Mouse (Mus musculus): ENCODE results near the gene Ngb. TPM values are rescaled to one million over a fixed set of nuclear protein-coding genes. Genes with fewer than 3 reads are reported as not detected.

The Ngb gene
- total and polyA plus RNA-seq, 2 experiments from 2014 or later, result 9.4 to 11.8 TPM

DNA sequence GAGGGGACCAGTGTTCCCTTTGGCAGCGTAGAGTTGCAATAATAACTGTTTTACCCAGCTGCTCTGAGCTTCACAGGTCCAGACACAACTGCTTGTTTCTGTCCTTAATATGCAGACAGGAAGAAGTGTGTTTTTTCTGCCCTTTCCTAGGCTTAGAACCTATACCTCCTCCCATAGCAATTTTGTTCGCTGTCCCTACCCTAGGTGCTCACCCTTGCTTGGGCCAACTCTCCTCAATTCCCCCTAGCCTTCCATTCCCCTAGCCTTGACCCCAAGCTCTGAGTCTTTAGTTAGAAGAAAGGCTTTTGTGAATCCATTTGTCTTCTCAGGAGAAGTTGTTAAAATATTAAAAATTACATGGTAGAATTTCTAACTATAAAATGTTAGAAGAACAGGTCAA, 36.4 kb upstream of the Ngb start:
- Histone ChIP-seq H3K4me1 (ENCODE audit: insufficient read depth, low read length) (no peaks in the 10 kb centered on the region), H3K9ac (replicated peaks; ENCODE audit: low read length) (no peak overlapping the region), H3K4me2 (ENCODE audit: low read depth, low read length) (no peak overlapping the region), H3K27me3 (ENCODE audit: insufficient read depth, low read length) (no peaks in the 10 kb centered on the region), H3K27ac (no peak overlapping the region), H3K36me3 (ENCODE audit: insufficient read depth, low read length) (peaks cover 4% of the 10 kb centered on the region; the same call in 1 of the 2 replicates), H3K9me3 (ENCODE audit: low read length) (no peaks in the 10 kb centered on the region), H3K4me3 (ENCODE audit: low read length) (no peak overlapping the region)
- ATAC-seq (no peak), DNase-seq (ENCODE audit: low spot score) (no peak)
- no peak for TF ChIP-seq CTCF (IDR thresholded peaks at IDR 0.05; ENCODE audit: low read depth)
- WGBS, result 67% methylated on average over 1 of the region's 2 CpGs

GRCm38 (mm10) chr12:87138342-87138701, 36.0 kb upstream of the Ngb start:
- no peaks in the 10 kb centered on the region for H3K4me1 ChIP-seq (ENCODE audit: insufficient read depth, low read length)
- 26% methylated on average over 2 of the region's 2 CpGs for WGBS
- H3K27ac ChIP-seq, result peak overlapping the region; percentile 41; the same call in 1 of the 2 replicates
- no peaks in the 10 kb centered on the region for H3K27me3 ChIP-seq (ENCODE audit: insufficient read depth, low read length)
- peaks cover 8% of the 10 kb centered on the region; the same call in 1 of the 2 replicates for H3K36me3 ChIP-seq (ENCODE audit: insufficient read depth, low read length)
- no peak overlapping the region for H3K4me3 ChIP-seq (ENCODE audit: low read length)
- peak; percentile 54; the same call in 1 of the 2 replicates for ATAC-seq
- no peak for TF ChIP-seq CTCF (IDR thresholded peaks at IDR 0.05; ENCODE audit: low read depth)
- no peaks in the 10 kb centered on the region for H3K9me3 ChIP-seq (ENCODE audit: low read length)
- peak; percentile 3 for DNase-seq (ENCODE audit: low spot score)
- H3K9ac ChIP-seq (replicated peaks; ENCODE audit: low read length), result no peak overlapping the region
- no peak overlapping the region for H3K4me2 ChIP-seq (ENCODE audit: low read depth, low read length)

DNA sequence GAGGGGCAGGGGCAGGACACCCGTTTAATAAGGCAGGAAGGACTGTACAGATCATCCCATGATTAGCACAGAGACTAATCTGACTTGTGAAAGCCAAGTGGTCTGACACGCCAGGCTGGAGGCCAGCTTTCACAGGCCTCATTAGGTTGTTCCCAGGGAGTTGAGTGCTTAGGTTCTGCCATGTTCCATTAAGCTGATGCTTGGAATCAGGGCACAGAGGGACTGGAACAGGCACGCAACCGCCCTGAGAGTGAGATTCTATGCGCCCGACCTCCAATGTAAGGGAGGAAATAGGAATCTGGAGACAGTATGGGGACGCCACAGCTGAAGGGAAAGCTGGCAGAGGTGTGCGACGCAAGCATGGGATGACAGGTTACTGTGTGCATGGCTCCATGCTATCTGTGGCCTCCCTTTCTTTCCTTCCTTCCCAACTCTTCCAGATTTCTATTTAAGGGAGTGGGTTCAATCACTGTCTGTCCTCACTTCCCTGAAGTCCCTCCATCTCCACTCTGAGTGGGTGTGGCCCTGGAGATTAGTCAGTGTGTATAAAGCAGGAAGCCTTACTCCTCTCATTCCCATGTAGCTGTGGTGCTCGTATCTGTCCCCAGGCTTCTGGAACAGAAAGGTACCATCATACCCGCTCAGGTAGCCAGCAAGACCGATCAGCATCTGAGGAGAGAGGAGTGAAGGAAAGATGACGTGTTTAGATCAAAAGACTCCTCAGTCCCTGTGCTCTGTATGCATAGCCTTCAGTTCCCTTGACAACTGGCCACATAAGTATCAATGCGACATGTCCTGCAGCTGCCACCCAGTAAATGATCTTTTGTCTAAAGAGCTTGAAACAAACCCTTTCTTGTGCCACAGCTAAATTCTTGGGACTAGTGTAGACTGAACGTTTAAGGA, 35.4 kb upstream of the Ngb start:
- Histone ChIP-seq H3K36me3 (ENCODE audit: insufficient read depth, low read length) (peaks cover 14% of the 10 kb centered on the region; the same call in 1 of the 2 replicates), H3K9ac (replicated peaks; ENCODE audit: low read length) (no peak overlapping the region), H3K9me3 (ENCODE audit: low read length) (no peaks in the 10 kb centered on the region), H3K27ac (peak overlapping the region; percentile 41), H3K4me1 (ENCODE audit: insufficient read depth, low read length) (no peaks in the 10 kb centered on the region), H3K4me2 (ENCODE audit: low read depth, low read length) (no peak overlapping the region), H3K27me3 (ENCODE audit: insufficient read depth, low read length) (no peaks in the 10 kb centered on the region), H3K4me3 (ENCODE audit: low read length) (no peak overlapping the region)
- peak; percentile 49 for DNase-seq (ENCODE audit: low spot score)
- WGBS, result 49% methylated on average over 15 of the region's 15 CpGs
- TF ChIP-seq CTCF (IDR thresholded peaks at IDR 0.05; ENCODE audit: low read depth), result no peak
- ATAC-seq, result peak; percentile 85

GRCm38 (mm10) chr12:87132784-87133183, 30.4 kb upstream of the Ngb start:
- WGBS, result 91% methylated on average over 9 of the region's 9 CpGs
- no peaks in the 10 kb centered on the region for H3K4me1 ChIP-seq (ENCODE audit: insufficient read depth, low read length)
- no peak for DNase-seq (ENCODE audit: low spot score)
- H3K27me3 ChIP-seq (ENCODE audit: insufficient read depth, low read length), result no peaks in the 10 kb centered on the region
- H3K36me3 ChIP-seq (ENCODE audit: insufficient read depth, low read length), result peaks cover 32% of the 10 kb centered on the region
- H3K9ac ChIP-seq (replicated peaks; ENCODE audit: low read length), result no peak overlapping the region
- H3K4me2 ChIP-seq (ENCODE audit: low read depth, low read length), result no peak overlapping the region
- H3K9me3 ChIP-seq (ENCODE audit: low read length), result no peaks in the 10 kb centered on the region
- no peak for ATAC-seq
- H3K27ac ChIP-seq, result no peak overlapping the region
- no peak overlapping the region for H3K4me3 ChIP-seq (ENCODE audit: low read length)
- TF ChIP-seq CTCF (IDR thresholded peaks at IDR 0.05; ENCODE audit: low read depth), result no peak

- H3K36me3 ChIP-seq (ENCODE audit: insufficient read depth, low read length), result peaks cover 36% of the 10 kb centered on the region
- no peak for TF ChIP-seq CTCF (IDR thresholded peaks at IDR 0.05; ENCODE audit: low read depth)
- no peak overlapping the region for H3K27ac ChIP-seq
- no peak overlapping the region for H3K9ac ChIP-seq (replicated peaks; ENCODE audit: low read length)
- no peak overlapping the region for H3K4me2 ChIP-seq (ENCODE audit: low read depth, low read length)
- no peaks in the 10 kb centered on the region for H3K4me1 ChIP-seq (ENCODE audit: insufficient read depth, low read length)
- ATAC-seq, result no peak
- no peak for DNase-seq (ENCODE audit: low spot score)
- 84% methylated on average over 6 of the region's 6 CpGs for WGBS
- no peaks in the 10 kb centered on the region for H3K9me3 ChIP-seq (ENCODE audit: low read length)
- H3K27me3 ChIP-seq (ENCODE audit: insufficient read depth, low read length), result no peaks in the 10 kb centered on the region
- no peak overlapping the region for H3K4me3 ChIP-seq (ENCODE audit: low read length)
These were observed 29.9 kb upstream of the Ngb start for GRCm38 (mm10) chr12:87132210-87132609.

GRCm38 (mm10) chr12:87131619-87132018, 29.3 kb upstream of the Ngb start:
- no peaks in the 10 kb centered on the region for H3K9me3 ChIP-seq (ENCODE audit: low read length)
- H3K27me3 ChIP-seq (ENCODE audit: insufficient read depth, low read length), result no peaks in the 10 kb centered on the region
- H3K36me3 ChIP-seq (ENCODE audit: insufficient read depth, low read length), result peaks cover 36% of the 10 kb centered on the region
- H3K4me3 ChIP-seq (ENCODE audit: low read length), result no peak overlapping the region
- DNase-seq (ENCODE audit: low spot score) (peak; percentile 62), ATAC-seq (peak; percentile 38; the same call in 1 of the 2 replicates)
- WGBS, result 35% methylated on average over 3 of the region's 3 CpGs
- TF ChIP-seq CTCF (IDR thresholded peaks at IDR 0.05; ENCODE audit: low read depth), result peak; percentile 69
- no peaks in the 10 kb centered on the region for H3K4me1 ChIP-seq (ENCODE audit: insufficient read depth, low read length)
- H3K9ac ChIP-seq (replicated peaks; ENCODE audit: low read length), result no peak overlapping the region
- no peak overlapping the region for H3K27ac ChIP-seq
- H3K4me2 ChIP-seq (ENCODE audit: low read depth, low read length), result no peak overlapping the region

DNA sequence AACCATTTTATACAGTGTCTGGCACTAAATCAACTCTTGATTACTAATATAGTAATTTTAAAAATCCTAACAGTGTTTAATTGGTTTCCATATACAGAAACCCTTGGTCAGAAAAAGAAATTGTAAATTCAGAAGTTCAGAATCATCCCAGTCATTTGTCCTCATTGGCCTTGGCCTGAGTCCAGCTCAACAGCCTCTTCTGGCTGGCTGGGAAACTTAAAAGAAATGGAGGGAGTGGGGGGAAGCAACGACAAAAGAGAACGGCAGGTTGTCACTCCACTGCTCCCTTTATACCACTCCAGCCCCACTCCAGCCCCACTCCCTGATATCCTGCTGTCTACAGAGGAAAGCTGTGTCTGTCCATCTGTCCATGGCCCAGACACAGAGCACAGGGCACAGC, 28.8 kb upstream of the Ngb start:
- H3K36me3 ChIP-seq (ENCODE audit: insufficient read depth, low read length), result peaks cover 36% of the 10 kb centered on the region
- WGBS, result 39% methylated on average over 2 of the region's 2 CpGs
- no peaks in the 10 kb centered on the region for H3K27me3 ChIP-seq (ENCODE audit: insufficient read depth, low read length)
- DNase-seq (ENCODE audit: low spot score) (peak; percentile 10), ATAC-seq (no peak)
- H3K27ac ChIP-seq, result no peak overlapping the region
- H3K9ac ChIP-seq (replicated peaks; ENCODE audit: low read length), result no peak overlapping the region
- no peak overlapping the region for H3K4me3 ChIP-seq (ENCODE audit: low read length)
- TF ChIP-seq CTCF (IDR thresholded peaks at IDR 0.05; ENCODE audit: low read depth), result no peak
- no peak overlapping the region for H3K4me2 ChIP-seq (ENCODE audit: low read depth, low read length)
- H3K9me3 ChIP-seq (ENCODE audit: low read length), result no peaks in the 10 kb centered on the region
- no peaks in the 10 kb centered on the region for H3K4me1 ChIP-seq (ENCODE audit: insufficient read depth, low read length)
